Mouse (Mus musculus) midbrain, postnatal 0 days (tissue): Measurements from ENCODE around the gene Aifm3. TPM values are rescaled to one million over a fixed set of nuclear protein-coding genes. Genes with fewer than 3 reads are reported as not detected.

Experiments
- ATAC-seq: fragments of 200-750 bp; cut with Nextera tagmentation; 2 replicates; pipeline ENCODE4 v1.8.0; 2017; ENCODE audit warnings: moderate number of reproducible peaks, mild to moderate bottlenecking, moderate TSS enrichment, moderate library complexity; ENCODE audit not compliant: low FRiP score
- DNase-seq: peaks from one replicate; pipeline ENCODE4 v3.0.0-alpha.2; 2015; ENCODE audit warnings: low spot score
- H3K27ac ChIP-seq: fragments of 300-500 bp; sonication (generic); 2 replicates; pipeline ENCODE4 v1.5.1; 2014; ENCODE audit warnings: low read depth, mild to moderate bottlenecking, low read length, mixed read lengths
- H3K27me3 ChIP-seq: fragments of 300-500 bp; sonication (generic); 2 replicates; pipeline ENCODE4 v1.6.1; 2014; ENCODE audit warnings: low read length, control low read depth, mixed read lengths; ENCODE audit not compliant: insufficient read depth
- H3K36me3 ChIP-seq: fragments of 300-500 bp; sonication (generic); 2 replicates; pipeline ENCODE4 v1.6.1; 2014; ENCODE audit warnings: low read length, control low read depth, mixed read lengths; ENCODE audit not compliant: insufficient read depth
- H3K4me1 ChIP-seq: fragments of 300-500 bp; sonication (generic); 2 replicates; pipeline ENCODE4 v1.6.1; 2014; ENCODE audit warnings: mild to moderate bottlenecking, control low read depth, antibody characterized with exemption, low read length, mixed read lengths; ENCODE audit not compliant: insufficient read depth
- H3K4me2 ChIP-seq: fragments of 300-500 bp; sonication (generic); 2 replicates; pipeline ENCODE4 v1.6.1; 2014; ENCODE audit warnings: low read depth, mild to moderate bottlenecking, low read length, mixed read lengths; ENCODE audit not compliant: poor library complexity, severe bottlenecking
- H3K4me3 ChIP-seq: fragments of 300-500 bp; sonication (generic); 2 replicates; pipeline ENCODE4 v1.5.1; 2014; ENCODE audit warnings: low read depth, mild to moderate bottlenecking, low read length, moderate library complexity
- H3K9ac ChIP-seq: fragments of 300-500 bp; sonication (generic); replicated peaks from 2 replicates; pipeline ENCODE4 v1.6.1; 2014; ENCODE audit warnings: mild to moderate bottlenecking, low read length, moderate library complexity, mixed read lengths; ENCODE audit not compliant: poor library complexity, severe bottlenecking
- H3K9me3 ChIP-seq: fragments of 300-500 bp; sonication (generic); 2 replicates; pipeline ENCODE4 v1.6.1; 2016; ENCODE audit warnings: low read length, control low read depth
- CTCF ChIP-seq: IDR thresholded peaks from 2 replicates; pipeline ENCODE4 v1.5.1; 2016; ENCODE audit warnings: antibody characterized with exemption, mild to moderate bottlenecking
- WGBS: fragments of 180-500 bp; shearing (Covaris S2); extraction: QIAGEN DNeasy Blood & Tissue Kit; methylation state at CpG from one replicate; pipeline ENCODE4 v1.1.7; 2014; 5-methylcytosine and 5-hydroxymethylcytosine counted together
- polyA plus RNA-seq: library from polyadenylated mRNA; unstranded; fragments of >200 nt; fragmentation: Nextera tagmentation; extraction: Ambion mirVana; gene quantifications from 2 replicates; pipeline ENCODE4 v1.2.1, GENCODE M21; 2015
- total RNA-seq: library from RNA; depleted of rRNA; stranded (reverse); fragments of >200 nt; gene quantifications from 2 replicates; pipeline ENCODE4 v1.2.3, GENCODE M21; 2014

Gene Aifm3
- total and polyA plus RNA-seq, 2 experiments from 2014 or later, result 14.1 to 23.2 TPM

- Histone ChIP-seq H3K36me3 (no peaks in the 10 kb centered on the region), H3K27me3 (no peaks in the 10 kb centered on the region), H3K27ac (no peak overlapping the region), H3K4me1 (no peaks in the 10 kb centered on the region), H3K4me2 (no peak overlapping the region), H3K9me3 (no peaks in the 10 kb centered on the region), H3K4me3 (no peak overlapping the region), H3K9ac (no peak overlapping the region)
- ATAC-seq (no peak), DNase-seq (no peak)
- no peak for TF ChIP-seq CTCF
- WGBS, result 96% methylated on average over 1 of the region's 1 CpGs
Measured at GRCm38 (mm10) chr16:17461596-17461995, 27.8 kb upstream of the Aifm3 start.

- DNase-seq (no peak), ATAC-seq (no peak)
- Histone ChIP-seq H3K4me3 (no peak overlapping the region), H3K27me3 (no peaks in the 10 kb centered on the region), H3K9ac (no peak overlapping the region), H3K27ac (no peak overlapping the region), H3K4me2 (no peak overlapping the region), H3K9me3 (no peaks in the 10 kb centered on the region), H3K36me3 (0 out of 2 replicates have a peak, but pooled peaks cover 5% of the 10 kb centered on the region), H3K4me1 (no peaks in the 10 kb centered on the region)
- TF ChIP-seq CTCF, result no peak
- 88% methylated on average over 2 of the region's 2 CpGs for WGBS
Measured at GRCm38 (mm10) chr16:17463184-17463583, 26.2 kb upstream of the Aifm3 start.

- peaks cover 20% of the 10 kb centered on the region for H3K36me3 ChIP-seq
- H3K27ac ChIP-seq, result no peak overlapping the region
- no peaks in the 10 kb centered on the region for H3K9me3 ChIP-seq
- H3K27me3 ChIP-seq, result no peaks in the 10 kb centered on the region
- H3K4me2 ChIP-seq, result no peak overlapping the region
- ATAC-seq (no peak), DNase-seq (no peak)
- H3K4me1 ChIP-seq, result no peaks in the 10 kb centered on the region
- no peak overlapping the region for H3K4me3 ChIP-seq
- TF ChIP-seq CTCF, result no peak
- H3K9ac ChIP-seq, result no peak overlapping the region
- 90% methylated on average over 4 of the region's 4 CpGs for WGBS
Measured at GRCm38 (mm10) chr16:17466875-17467663, 22.3 kb upstream of the Aifm3 start.

GRCm38 (mm10) chr16:17472498-17472897, 16.9 kb upstream of the Aifm3 start:
- no peak for TF ChIP-seq CTCF
- no peaks in the 10 kb centered on the region for H3K27me3 ChIP-seq
- no peaks in the 10 kb centered on the region for H3K4me1 ChIP-seq
- H3K9me3 ChIP-seq, result no peaks in the 10 kb centered on the region
- DNase-seq, result no peak
- no peak overlapping the region for H3K4me2 ChIP-seq
- ATAC-seq, result no peak
- H3K4me3 ChIP-seq, result no peak overlapping the region
- 82% methylated on average over 6 of the region's 6 CpGs for WGBS
- peaks cover 20% of the 10 kb centered on the region for H3K36me3 ChIP-seq
- H3K9ac ChIP-seq, result no peak overlapping the region
- H3K27ac ChIP-seq, result no peak overlapping the region

- Histone ChIP-seq H3K4me2 (no peak overlapping the region), H3K9ac (no peak overlapping the region), H3K27me3 (no peaks in the 10 kb centered on the region), H3K9me3 (no peaks in the 10 kb centered on the region), H3K4me1 (no peaks in the 10 kb centered on the region), H3K36me3 (peaks cover 16% of the 10 kb centered on the region), H3K4me3 (no peak overlapping the region), H3K27ac (no peak overlapping the region)
- DNase-seq (peak; percentile 36), ATAC-seq (no peak)
- peak; percentile 75 for TF ChIP-seq CTCF
Measured at GRCm38 (mm10) chr16:17474091-17474490, 15.3 kb upstream of the Aifm3 start.

GRCm38 (mm10) chr16:17474761-17475160, 14.7 kb upstream of the Aifm3 start:
- DNase-seq, result no peak
- no peaks in the 10 kb centered on the region for H3K27me3 ChIP-seq
- 91% methylated on average over 2 of the region's 2 CpGs for WGBS

More at GRCm38 (mm10) chr16:17474761-17475160, 14.7 kb upstream of the Aifm3 start:
- H3K9ac ChIP-seq, result no peak overlapping the region
- no peak overlapping the region for H3K4me2 ChIP-seq
- no peak overlapping the region for H3K4me3 ChIP-seq
- ATAC-seq, result no peak
- H3K4me1 ChIP-seq, result no peaks in the 10 kb centered on the region
- no peak overlapping the region for H3K27ac ChIP-seq
- no peak for TF ChIP-seq CTCF
- peaks cover 12% of the 10 kb centered on the region; the same call in 1 of the 2 replicates for H3K36me3 ChIP-seq
- no peaks in the 10 kb centered on the region for H3K9me3 ChIP-seq
